Mouse (Mus musculus) c-Kit-positive CD71-positive TER-119-negative erythroid progenitor cells, embryonic 14.5 days (primary cell): Measurements from ENCODE around the gene Tmem59.

ENCODE experiments used
- DNase-seq: peaks from one replicate; pipeline ENCODE4 v3.0.0-alpha.2; 2013; ENCODE audit warnings: low read depth

Gene Tmem59

DNA sequence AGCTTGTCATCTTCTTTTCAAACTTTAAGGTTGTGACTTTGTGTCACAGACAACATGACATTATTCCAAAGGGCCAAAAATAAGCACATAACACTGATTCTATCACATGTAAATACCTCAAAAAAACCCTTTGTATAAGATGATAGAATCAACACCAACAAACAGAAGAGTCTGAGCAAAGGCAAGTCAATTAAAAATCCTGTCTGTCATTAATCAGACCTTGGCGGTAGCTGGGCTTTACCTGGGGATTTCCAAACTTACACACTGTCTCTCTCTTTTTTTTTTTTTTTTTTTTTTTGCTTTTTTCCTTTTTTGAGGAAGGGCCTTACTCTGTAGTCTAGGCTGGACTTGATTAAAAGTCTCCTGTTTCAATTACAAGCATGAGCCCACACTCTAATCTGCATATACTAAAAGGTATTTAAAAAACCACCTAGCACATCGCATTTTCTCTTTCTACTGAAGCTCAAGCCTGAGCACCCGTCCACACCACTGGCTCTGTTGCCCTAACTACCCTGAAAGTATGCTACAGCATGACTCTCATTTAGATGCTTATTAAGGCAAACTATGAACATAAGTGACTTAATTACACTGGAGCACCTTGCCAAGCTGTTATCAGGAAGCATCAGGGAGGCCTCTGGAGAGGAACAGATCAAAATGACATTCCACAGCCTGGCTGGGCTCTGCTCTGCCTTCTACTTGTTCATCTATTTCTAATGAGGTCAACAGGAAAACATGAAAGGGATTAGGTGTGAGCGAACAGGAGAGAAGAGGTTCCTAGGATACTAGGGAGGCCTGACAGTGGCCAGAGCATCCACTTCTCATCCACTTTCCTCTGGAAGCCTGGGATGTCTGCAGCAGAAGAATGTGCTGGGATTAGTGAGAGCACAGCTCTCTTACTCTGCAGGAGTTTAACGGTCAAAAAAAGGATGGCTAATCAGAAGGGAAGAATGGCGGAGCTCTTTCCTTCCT is 65.5 kb downstream of the Tmem59 start:
- no peak for DNase-seq

DNA sequence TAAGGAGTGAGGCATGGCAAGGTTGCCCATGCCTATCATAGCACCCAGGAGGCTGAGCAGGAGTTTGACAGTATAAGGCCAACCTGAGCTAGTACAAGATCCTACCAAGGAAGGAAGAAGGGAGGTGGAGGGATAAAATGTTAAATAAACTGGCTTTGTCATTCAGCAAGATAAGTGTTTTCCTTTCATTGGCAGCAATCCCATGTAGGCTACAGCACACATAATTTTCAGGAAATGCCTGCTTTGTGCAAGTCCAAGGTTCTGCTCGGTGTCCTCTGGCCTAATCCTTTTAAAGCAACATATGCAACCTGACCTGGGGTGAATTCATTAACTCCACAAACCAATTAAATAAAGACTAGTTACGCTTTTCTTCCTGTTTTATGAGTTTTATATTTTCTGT is 67.2 kb downstream of the Tmem59 start:
- no peak for DNase-seq

GRCm38 (mm10) chr4:107246040-107246439 is 67.8 kb downstream of the Tmem59 start:
- DNase-seq, result no peak

GRCm38 (mm10) chr4:107247110-107247509 is 68.9 kb downstream of the Tmem59 start:
- DNase-seq, result no peak

DNA sequence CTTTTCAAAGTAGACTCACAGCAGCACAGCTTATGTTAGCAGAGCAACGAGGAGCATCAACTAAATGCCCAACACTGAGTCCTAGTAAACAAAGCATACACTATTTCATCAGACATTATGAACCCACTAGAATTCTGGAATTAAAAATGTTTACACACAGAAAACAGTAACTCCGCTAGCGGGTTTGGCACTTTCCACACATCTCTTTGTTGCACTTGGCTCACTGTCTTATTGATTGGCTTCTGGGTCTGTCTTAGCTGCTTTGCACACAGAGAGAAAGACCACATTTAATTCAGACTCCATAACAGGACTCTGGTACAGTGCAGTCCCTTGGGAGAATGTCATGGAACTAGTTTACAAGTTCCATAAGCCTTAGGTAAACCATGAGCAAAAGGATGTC is 69.9 kb downstream of the Tmem59 start:
- no peak for DNase-seq

- no peak for DNase-seq
Observed at GRCm38 (mm10) chr4:107249471-107249870, 71.3 kb downstream of the Tmem59 start.

DNA sequence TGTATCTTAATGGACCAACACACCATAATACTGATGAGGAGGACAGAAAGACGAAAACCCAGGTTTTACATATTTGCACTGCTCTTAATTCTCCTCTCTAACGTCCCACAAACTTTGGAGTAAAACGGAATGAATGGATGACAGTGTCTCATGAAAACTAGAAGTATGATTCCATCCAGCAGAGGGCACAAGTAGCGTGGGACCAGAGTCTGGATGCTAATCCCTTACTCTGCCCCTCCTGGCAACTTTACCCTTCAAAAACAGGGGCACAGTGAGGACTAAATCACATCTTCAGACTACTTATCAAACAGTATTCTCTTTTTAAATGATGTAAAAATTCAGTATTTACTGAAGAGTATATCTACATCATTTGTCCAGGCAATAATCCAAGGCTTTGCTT is 72.3 kb downstream of the Tmem59 start:
- DNase-seq, result peak; percentile 50
